Mouse (Mus musculus): ENCODE data around the gene Arih2. TPM values are rescaled to one million over a fixed set of nuclear protein-coding genes. Genes with fewer than 3 reads are reported as not detected.

Arih2 gene
- polyA plus RNA-seq, 1 experiment from 2014 or later, result 46.7 TPM

- no peak overlapping the region for H3K4me3 ChIP-seq (ENCODE audit: low read length)
- no peak for ATAC-seq (ENCODE audit: low read depth)
- no peak overlapping the region for H3K4me2 ChIP-seq (ENCODE audit: low read depth, low read length)
- 88% methylated on average over 4 of the region's 4 CpGs for WGBS
- H3K4me1 ChIP-seq (replicated peaks; ENCODE audit: control insufficient read depth, insufficient read depth, low read length), result peaks cover 12% of the 10 kb centered on the region
- no peaks in the 10 kb centered on the region for H3K27me3 ChIP-seq (ENCODE audit: control insufficient read depth, insufficient read depth, low read depth, low read length)
- peaks cover 56% of the 10 kb centered on the region for H3K36me3 ChIP-seq (ENCODE audit: control insufficient read depth, insufficient read depth, low read length)
- no peaks in the 10 kb centered on the region for H3K9me3 ChIP-seq (ENCODE audit: control insufficient read depth, low read length)
- H3K9ac ChIP-seq (ENCODE audit: low read length), result 0 out of 2 replicates have a peak overlapping the region, but pooled peaks have one; percentile 28
- H3K27ac ChIP-seq (ENCODE audit: low read length), result no peak overlapping the region
These were observed 90.0 kb downstream of the Arih2 start for GRCm38 (mm10) chr9:108559169-108559568.

MicroRNA genes within 50 kb of the gene (microRNA counts, 519-probe panel; counts per million panel counts)
- microRNA mmu-miR-191 (3,410 counts per million, percentile 67 among the panel's probes with 10 or more counts), microRNA mmu-miR-425 (3,079 counts per million, percentile 59 among the panel's probes with 10 or more counts)

Small RNA genes lying within 50 kb of the gene (microRNA-seq; reads per million reads assigned to microRNA genes)
- gene Gm24083 (not detected), gene Gm26298 (not detected), gene Mir191 (not detected), gene Mir425 (2,125 reads per million, percentile 81 among the genes with 10 or more reads in this experiment)

Other genes starting within 250 kb of the Arih2 start
- 1.7 and 2.6 TPM in 2 replicates for gene Ccdc36, start 220.9 kb downstream of the Arih2 start, polyA plus RNA-seq (2015; fragmentation: Nextera tagmentation; extraction: Ambion mirVana)
- not detected in 2 replicates for gene BC048562, start 212.9 kb downstream of the Arih2 start, polyA plus RNA-seq (2015; fragmentation: Nextera tagmentation; extraction: Ambion mirVana)
- gene Ccdc71, start 188.9 kb downstream of the Arih2 start, polyA plus RNA-seq (2015; fragmentation: Nextera tagmentation; extraction: Ambion mirVana), result 50.7 and 58.0 TPM in 2 replicates
- 76.6 and 89.7 TPM in 2 replicates for gene Klhdc8b, start 187.8 kb downstream of the Arih2 start, polyA plus RNA-seq (2015; fragmentation: Nextera tagmentation; extraction: Ambion mirVana)
- gene Lamb2, start 169.7 kb downstream of the Arih2 start, polyA plus RNA-seq (2015; fragmentation: Nextera tagmentation; extraction: Ambion mirVana), result 86.0 and 95.5 TPM in 2 replicates
- gene Usp19, start 158.8 kb downstream of the Arih2 start, polyA plus RNA-seq (2015; fragmentation: Nextera tagmentation; extraction: Ambion mirVana), result 59.1 and 61.0 TPM in 2 replicates
- 97.4 and 107 TPM in 2 replicates for gene Qars, start 141.7 kb downstream of the Arih2 start, polyA plus RNA-seq (2015; fragmentation: Nextera tagmentation; extraction: Ambion mirVana)
- 108 and 118 TPM in 2 replicates for gene Qrich1, start 132.6 kb downstream of the Arih2 start, polyA plus RNA-seq (2015; fragmentation: Nextera tagmentation; extraction: Ambion mirVana)
- gene Impdh2, start 89.1 kb downstream of the Arih2 start, polyA plus RNA-seq (2015; fragmentation: Nextera tagmentation; extraction: Ambion mirVana), result 148 and 149 TPM in 2 replicates
- gene Ndufaf3, start 82.0 kb downstream of the Arih2 start, polyA plus RNA-seq (2015; fragmentation: Nextera tagmentation; extraction: Ambion mirVana), result 55.8 and 60.2 TPM in 2 replicates
- 146 and 161 TPM in 2 replicates for gene Dalrd3, start 79.5 kb downstream of the Arih2 start, polyA plus RNA-seq (2015; fragmentation: Nextera tagmentation; extraction: Ambion mirVana)
- gene Wdr6, start 70.6 kb downstream of the Arih2 start, polyA plus RNA-seq (2015; fragmentation: Nextera tagmentation; extraction: Ambion mirVana), result 122 and 128 TPM in 2 replicates
- gene P4htm, start 51.7 kb downstream of the Arih2 start, polyA plus RNA-seq (2015; fragmentation: Nextera tagmentation; extraction: Ambion mirVana), result 8.0 and 8.3 TPM in 2 replicates
- gene Slc25a20, start 12.7 kb upstream of the Arih2 start, polyA plus RNA-seq (2015; fragmentation: Nextera tagmentation; extraction: Ambion mirVana), result 44.8 and 46.8 TPM in 2 replicates
- 13.1 and 14.8 TPM in 2 replicates for gene Prkar2a, start 39.9 kb upstream of the Arih2 start, polyA plus RNA-seq (2015; fragmentation: Nextera tagmentation; extraction: Ambion mirVana)
- 62.1 and 68.1 TPM in 2 replicates for gene Ip6k2, start 134.4 kb upstream of the Arih2 start, polyA plus RNA-seq (2015; fragmentation: Nextera tagmentation; extraction: Ambion mirVana)
- 13.2 and 15.4 TPM in 2 replicates for gene Nckipsd, start 159.0 kb upstream of the Arih2 start, polyA plus RNA-seq (2015; fragmentation: Nextera tagmentation; extraction: Ambion mirVana)
- 0.11 and 0.14 TPM in 2 replicates for gene Celsr3, start 176.9 kb upstream of the Arih2 start, polyA plus RNA-seq (2015; fragmentation: Nextera tagmentation; extraction: Ambion mirVana)
- 10.0 and 11.2 TPM in 2 replicates for gene Slc26a6, start 203.9 kb upstream of the Arih2 start, polyA plus RNA-seq (2015; fragmentation: Nextera tagmentation; extraction: Ambion mirVana)